Mouse (Mus musculus) intestine, embryonic 15.5 days (tissue): ENCODE data around the gene Gstt2. TPM values are rescaled to one million over a fixed set of nuclear protein-coding genes. Genes with fewer than 3 reads are reported as not detected.

Experiments
- ATAC-seq: fragments of 200-750 bp; cut with Nextera tagmentation; 2 replicates; pipeline ENCODE4 v1.8.0; 2017; ENCODE audit warnings: moderate TSS enrichment, moderate library complexity
- H3K27ac ChIP-seq: fragments of 300-500 bp; sonication (generic); 2 replicates; pipeline ENCODE4 v1.5.1; 2015; ENCODE audit warnings: mild to moderate bottlenecking, inconsistent platforms
- H3K27me3 ChIP-seq: fragments of 300-500 bp; sonication (generic); replicated peaks from 2 replicates; pipeline ENCODE4 v1.6.1; 2015; ENCODE audit warnings: inconsistent platforms
- H3K36me3 ChIP-seq: fragments of 300-500 bp; sonication (generic); 2 replicates; pipeline ENCODE4 v1.6.1; 2015; ENCODE audit warnings: inconsistent platforms
- H3K4me1 ChIP-seq: fragments of 300-500 bp; sonication (generic); replicated peaks from 2 replicates; pipeline ENCODE4 v1.6.1; 2015; ENCODE audit warnings: inconsistent platforms
- H3K4me2 ChIP-seq: fragments of 300-500 bp; sonication (generic); replicated peaks from 2 replicates; pipeline ENCODE4 v1.6.1; 2015; ENCODE audit warnings: mild to moderate bottlenecking, inconsistent platforms
- H3K4me3 ChIP-seq: fragments of 300-500 bp; sonication (generic); replicated peaks from 2 replicates; pipeline ENCODE4 v1.5.1; 2015; ENCODE audit warnings: inconsistent platforms
- H3K9ac ChIP-seq: fragments of 300-500 bp; sonication (generic); 2 replicates; pipeline ENCODE4 v1.6.1; 2015; ENCODE audit warnings: inconsistent platforms
- H3K9me3 ChIP-seq: fragments of 300-500 bp; sonication (generic); 2 replicates; pipeline ENCODE4 v1.6.1; 2016; ENCODE audit warnings: inconsistent platforms
- WGBS: fragments of 180-500 bp; shearing (Covaris S2); methylation state at CpG from one replicate; pipeline ENCODE4 v1.1.7; 2015; 5-methylcytosine and 5-hydroxymethylcytosine counted together
- polyA plus RNA-seq: library from polyadenylated mRNA; unstranded; fragments of >200 nt; fragmentation: Nextera tagmentation; extraction: Ambion mirVana; gene quantifications from 2 replicates; pipeline ENCODE4 v1.2.1, GENCODE M21; 2015

Gstt2 gene
- polyA plus RNA-seq, 1 experiment from 2014 or later: 57.5 TPM

- Histone ChIP-seq H3K9ac (no peak overlapping the region), H3K4me2 (no peak overlapping the region), H3K27me3 (no peaks in the 10 kb centered on the region), H3K4me1 (no peaks in the 10 kb centered on the region), H3K36me3 (no peaks in the 10 kb centered on the region), H3K27ac (no peak overlapping the region), H3K4me3 (no peak overlapping the region), H3K9me3 (no peaks in the 10 kb centered on the region)
- ATAC-seq: no peak
- WGBS: 65% methylated on average over 2 of the region's 2 CpGs
These were observed 33.0 kb downstream of the Gstt2 start for GRCm38 (mm10) chr10:75804217-75804616.

GRCm38 (mm10) chr10:75798176-75798696 lies 39.0 kb downstream of the Gstt2 start, which contains the start of gene Gstt1:
Gstt1 (minus strand) TSS chr10:75798584.
- WGBS: 2% methylated on average over 18 of the region's 18 CpGs

GRCm38 (mm10) chr10:75797619-75798175 lies 39.5 kb downstream of the Gstt2 start:
- ATAC-seq: peak; percentile 63
- H3K4me1 ChIP-seq: peaks cover 16% of the 10 kb centered on the region
- H3K27ac ChIP-seq: no peak overlapping the region
- H3K27me3 ChIP-seq: no peaks in the 10 kb centered on the region
- no peaks in the 10 kb centered on the region for H3K36me3 ChIP-seq
- peak overlapping the region; percentile 34 for H3K9ac ChIP-seq
- 2% methylated on average over 12 of the region's 12 CpGs for WGBS
- peak overlapping the region; percentile 50 for H3K4me3 ChIP-seq
- H3K9me3 ChIP-seq: no peaks in the 10 kb centered on the region
- peak overlapping the region; percentile 94 for H3K4me2 ChIP-seq

More at GRCm38 (mm10) chr10:75798176-75798696, 39.0 kb downstream of the Gstt2 start, which contains the start of gene Gstt1:
- Histone ChIP-seq H3K4me2 (peak within 1 kb of the TSS; percentile 94), H3K4me3 (peak within 1 kb of the TSS; percentile 50), H3K36me3 (no peaks in the 10 kb centered on the region), H3K4me1 (peaks cover 16% of the 10 kb centered on the region), H3K27ac (no peak within 1 kb of the TSS), H3K9me3 (no peaks in the 10 kb centered on the region), H3K9ac (peak within 1 kb of the TSS; percentile 34), H3K27me3 (no peaks in the 10 kb centered on the region)
- peak; percentile 61 for ATAC-seq

GRCm38 (mm10) chr10:75796731-75797516 lies 40.3 kb downstream of the Gstt2 start:
- Histone ChIP-seq H3K4me2 (peak overlapping the region; percentile 94), H3K36me3 (no peaks in the 10 kb centered on the region), H3K9me3 (no peaks in the 10 kb centered on the region), H3K9ac (peak overlapping the region; percentile 34; the same call in 1 of the 2 replicates), H3K4me1 (peaks cover 16% of the 10 kb centered on the region), H3K4me3 (peak overlapping the region; percentile 50), H3K27me3 (no peaks in the 10 kb centered on the region), H3K27ac (no peak overlapping the region)
- no peak for ATAC-seq
- WGBS: 41% methylated on average over 11 of the region's 11 CpGs

- Histone ChIP-seq H3K36me3 (no peaks in the 10 kb centered on the region), H3K4me2 (peak overlapping the region; percentile 18; the same call in 1 of the 2 replicates), H3K27ac (no peak overlapping the region), H3K4me3 (no peak overlapping the region), H3K9me3 (no peaks in the 10 kb centered on the region), H3K27me3 (no peaks in the 10 kb centered on the region), H3K9ac (no peak overlapping the region), H3K4me1 (peaks cover 18% of the 10 kb centered on the region)
- ATAC-seq: peak; percentile 53
- 33% methylated on average over 3 of the region's 3 CpGs for WGBS
These were observed 42.3 kb downstream of the Gstt2 start for GRCm38 (mm10) chr10:75794880-75795279.

- WGBS: 13% methylated on average over 7 of the region's 7 CpGs
- Histone ChIP-seq H3K27ac (no peak overlapping the region), H3K9me3 (no peaks in the 10 kb centered on the region)
These were observed 46.5 kb downstream of the Gstt2 start for GRCm38 (mm10) chr10:75790773-75791172.

GRCm38 (mm10) chr10:75789841-75790240 lies 47.4 kb downstream of the Gstt2 start:
- Histone ChIP-seq H3K4me1 (peaks cover 3% of the 10 kb centered on the region; the same call in 1 of the 2 replicates), H3K9ac (no peak overlapping the region), H3K27ac (0 out of 2 replicates have a peak overlapping the region, but pooled peaks have one; percentile 15), H3K4me2 (no peak overlapping the region), H3K4me3 (no peak overlapping the region), H3K36me3 (no peaks in the 10 kb centered on the region), H3K9me3 (no peaks in the 10 kb centered on the region), H3K27me3 (no peaks in the 10 kb centered on the region)
- 64% methylated on average over 5 of the region's 5 CpGs for WGBS
- ATAC-seq: peak; percentile 92

More at GRCm38 (mm10) chr10:75790773-75791172, 46.5 kb downstream of the Gstt2 start:
- Histone ChIP-seq H3K4me3 (no peak overlapping the region), H3K27me3 (no peaks in the 10 kb centered on the region), H3K36me3 (no peaks in the 10 kb centered on the region), H3K4me2 (no peak overlapping the region), H3K4me1 (peaks cover 9% of the 10 kb centered on the region; the same call in 1 of the 2 replicates), H3K9ac (no peak overlapping the region)
- no peak for ATAC-seq

- peak; percentile 70; the same call in 1 of the 2 replicates for ATAC-seq
- H3K9ac ChIP-seq: no peak overlapping the region
- H3K27me3 ChIP-seq: no peaks in the 10 kb centered on the region
- no peaks in the 10 kb centered on the region for H3K9me3 ChIP-seq
- WGBS: 81% methylated on average over 6 of the region's 6 CpGs
- H3K4me2 ChIP-seq: no peak overlapping the region
- H3K4me1 ChIP-seq: 0 out of 2 replicates have a peak, but pooled peaks cover 2% of the 10 kb centered on the region
- no peak overlapping the region for H3K27ac ChIP-seq
- no peak overlapping the region for H3K4me3 ChIP-seq
- no peaks in the 10 kb centered on the region for H3K36me3 ChIP-seq
These were observed 48.0 kb downstream of the Gstt2 start for GRCm38 (mm10) chr10:75789081-75789735.

GRCm38 (mm10) chr10:75788277-75788676 lies 48.9 kb downstream of the Gstt2 start:
- 92% methylated on average over 8 of the region's 8 CpGs for WGBS
- H3K27ac ChIP-seq: no peak overlapping the region
- H3K9me3 ChIP-seq: no peaks in the 10 kb centered on the region
- H3K4me3 ChIP-seq: no peak overlapping the region
- no peak overlapping the region for H3K4me2 ChIP-seq
- no peak for ATAC-seq
- H3K36me3 ChIP-seq: no peaks in the 10 kb centered on the region
- H3K9ac ChIP-seq: no peak overlapping the region
- H3K4me1 ChIP-seq: 0 out of 2 replicates have a peak, but pooled peaks cover 2% of the 10 kb centered on the region
- no peaks in the 10 kb centered on the region for H3K27me3 ChIP-seq

- Histone ChIP-seq H3K27me3 (no peaks in the 10 kb centered on the region), H3K4me2 (no peak overlapping the region), H3K9me3 (no peaks in the 10 kb centered on the region), H3K36me3 (no peaks in the 10 kb centered on the region), H3K9ac (no peak overlapping the region), H3K4me1 (peaks cover 6% of the 10 kb centered on the region; the same call in 1 of the 2 replicates), H3K4me3 (no peak overlapping the region), H3K27ac (no peak overlapping the region)
- ATAC-seq: no peak
- WGBS: 64% methylated on average over 1 of the region's 1 CpGs
These were observed 51.8 kb downstream of the Gstt2 start for GRCm38 (mm10) chr10:75785442-75785841.
